Mouse (Mus musculus) WW6 (cell line): Measurements from ENCODE around the gene Ghitm.
"Not testable (repeated sequence)": the region's sequence is repeated elsewhere in the genome, so short reads cannot be mapped to it uniquely, and the experiment has no call there.

Experiments used
- DNase-seq: peaks from one replicate; pipeline ENCODE4 v3.0.0-alpha.2; 2013; ENCODE audit warnings: low read depth, low spot score

Gene Ghitm

GRCm38 (mm10) chr14:37135127-37135593 is at the start of gene Ghitm:
Ghitm (minus strand) TSS chr14:37135272.
- DNase-seq: peak; percentile 84

DNA sequence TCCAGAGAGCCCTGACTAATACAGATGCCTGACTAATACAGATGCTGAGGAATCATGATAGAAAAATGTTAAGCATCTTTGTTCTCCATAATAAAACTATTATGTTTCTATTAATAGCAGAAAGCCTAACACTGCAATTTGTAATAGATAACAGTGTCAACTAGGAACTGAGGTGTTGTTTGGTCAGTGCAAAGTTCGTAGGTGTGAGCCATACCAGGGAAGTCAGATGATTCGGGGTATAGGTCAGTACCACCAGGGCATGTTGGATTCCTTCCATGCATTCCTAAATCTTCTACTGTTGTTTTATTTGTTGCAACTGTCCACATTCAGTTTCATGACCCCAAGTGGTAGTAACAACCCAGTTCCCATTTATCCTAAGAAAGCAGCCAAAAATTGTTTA is 49.8 kb upstream of the Ghitm start:
- DNase-seq: no peak

DNA sequence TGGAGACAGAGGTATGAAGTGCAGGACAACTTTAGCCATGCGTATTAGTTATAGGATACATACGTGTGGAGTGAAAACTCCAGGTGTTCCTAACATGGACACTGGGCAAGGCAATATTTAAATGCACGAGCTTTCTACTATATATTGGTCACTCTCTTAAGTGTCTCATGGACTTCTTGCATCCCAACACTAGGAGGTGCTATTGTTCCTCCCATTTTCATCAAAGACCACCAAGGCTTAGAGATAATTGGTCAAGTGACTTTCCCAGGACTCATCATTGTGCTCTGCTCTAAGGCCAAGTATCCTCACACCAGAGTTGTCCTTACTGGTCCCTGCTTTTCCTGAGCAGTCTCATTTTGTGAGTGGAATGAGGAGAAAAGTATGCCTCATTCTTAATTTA is 39.4 kb upstream of the Ghitm start:
- DNase-seq: peak; percentile 14

DNA sequence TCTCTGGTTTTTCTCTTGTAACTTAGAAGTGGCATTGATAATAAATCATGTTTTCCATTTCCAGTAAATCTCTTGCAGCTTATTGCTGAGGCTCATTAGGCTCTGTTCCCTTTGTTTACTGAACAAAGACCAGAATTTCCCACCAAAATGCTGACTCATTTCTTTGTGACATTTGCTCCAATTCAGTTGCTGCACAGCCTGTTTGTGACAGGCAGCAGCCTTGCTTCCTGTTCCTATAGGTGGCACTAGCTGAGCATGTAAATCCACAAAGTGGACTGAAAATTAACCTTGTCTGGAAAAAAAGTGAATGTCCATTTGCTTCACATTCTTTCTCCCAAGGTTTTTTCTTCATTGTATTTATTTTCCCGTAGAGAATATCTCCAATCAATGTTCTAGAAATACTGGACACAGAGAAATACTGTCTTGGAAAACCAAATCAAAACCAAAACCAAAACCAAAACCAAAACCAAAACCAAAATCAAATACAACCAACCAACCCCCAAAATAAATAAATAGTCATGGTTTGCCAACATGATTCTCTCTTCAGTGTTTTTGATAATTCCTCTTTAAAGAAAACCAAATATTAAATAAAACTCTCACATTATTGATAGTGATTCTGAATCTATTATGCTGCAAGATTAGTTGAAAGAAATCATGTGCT is 30.3 kb upstream of the Ghitm start:
- no peak for DNase-seq

DNA sequence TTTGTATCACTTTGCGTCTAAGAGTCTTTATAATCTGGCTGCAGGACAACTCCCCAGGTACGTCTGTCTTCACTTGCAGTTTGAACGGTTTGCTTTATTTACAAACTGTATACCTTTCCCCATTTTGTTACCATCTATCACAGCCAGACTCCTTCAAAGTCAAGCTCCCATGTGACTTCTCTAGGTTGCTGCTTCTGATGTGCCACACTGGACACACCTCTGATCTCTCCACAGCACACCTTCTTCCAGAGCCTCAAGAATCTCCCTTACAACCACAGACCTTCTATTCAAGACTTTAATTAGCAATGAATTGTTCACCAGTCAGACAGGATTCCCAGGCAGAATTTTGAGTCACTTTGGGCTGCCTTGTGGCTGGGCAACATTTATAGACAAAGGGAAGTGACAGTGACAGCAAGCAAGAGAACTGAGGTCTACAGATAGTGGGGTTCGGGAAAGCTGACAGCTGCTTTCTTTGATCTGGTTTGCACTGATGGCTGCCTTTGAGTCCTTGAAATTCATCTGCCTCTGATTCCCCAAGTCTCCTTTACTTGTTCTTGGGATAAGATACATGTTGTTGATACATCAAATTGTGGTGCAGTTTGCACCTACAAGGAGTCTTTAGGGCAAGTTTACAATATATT is 29.4 kb upstream of the Ghitm start:
- DNase-seq: no peak

DNA sequence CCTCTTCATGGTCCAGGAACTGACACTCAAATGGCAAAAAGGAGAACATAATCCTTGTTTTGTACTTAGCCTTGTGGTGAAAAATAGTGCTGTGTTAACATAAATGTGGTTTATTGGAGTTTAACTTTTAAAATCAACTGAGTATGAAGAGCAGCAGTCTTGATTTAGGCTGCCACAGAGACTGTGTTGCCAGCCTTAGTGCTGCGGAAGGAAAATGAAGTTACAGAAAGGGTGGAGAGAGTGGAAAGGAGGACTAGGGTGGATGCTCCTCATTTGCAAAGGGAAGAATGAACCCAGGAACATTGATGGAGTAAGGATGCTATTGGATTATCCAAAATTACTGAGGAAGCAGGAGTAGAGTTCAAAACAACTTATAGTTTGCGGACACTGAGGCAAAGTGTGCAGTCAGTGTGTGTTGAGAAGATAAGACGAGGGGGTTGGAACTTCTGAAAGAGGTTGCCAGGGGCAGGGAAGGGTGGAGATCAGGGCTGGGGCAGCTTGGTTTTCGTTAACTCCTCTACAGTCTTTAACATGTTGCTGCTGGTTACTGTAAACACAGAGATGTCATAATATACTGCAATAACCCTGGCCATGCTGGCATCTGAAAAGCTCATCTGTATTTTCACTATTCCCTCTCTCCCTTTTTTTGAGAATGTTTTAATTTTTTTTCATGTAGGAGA is 28.3 kb upstream of the Ghitm start:
- no peak for DNase-seq

DNA sequence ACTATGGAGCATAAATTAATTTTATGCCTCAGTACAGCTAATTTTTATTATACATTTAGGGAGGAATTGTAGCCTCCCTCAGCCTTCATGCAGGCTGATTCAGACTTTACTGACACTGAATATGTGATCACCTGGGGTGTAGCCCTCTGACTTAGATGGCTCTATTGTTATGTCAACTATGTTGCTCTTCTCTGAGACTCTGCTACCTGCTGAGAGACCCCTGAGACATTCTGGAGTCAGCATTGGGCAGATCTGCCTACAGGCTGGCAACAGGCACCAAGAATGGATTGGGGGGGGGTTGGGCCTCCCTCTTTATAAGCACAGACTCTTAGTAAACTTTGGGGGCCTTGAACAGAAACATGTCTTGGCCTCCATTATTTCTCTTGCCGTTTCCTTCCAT is 19.3 kb upstream of the Ghitm start:
- no peak for DNase-seq

DNA sequence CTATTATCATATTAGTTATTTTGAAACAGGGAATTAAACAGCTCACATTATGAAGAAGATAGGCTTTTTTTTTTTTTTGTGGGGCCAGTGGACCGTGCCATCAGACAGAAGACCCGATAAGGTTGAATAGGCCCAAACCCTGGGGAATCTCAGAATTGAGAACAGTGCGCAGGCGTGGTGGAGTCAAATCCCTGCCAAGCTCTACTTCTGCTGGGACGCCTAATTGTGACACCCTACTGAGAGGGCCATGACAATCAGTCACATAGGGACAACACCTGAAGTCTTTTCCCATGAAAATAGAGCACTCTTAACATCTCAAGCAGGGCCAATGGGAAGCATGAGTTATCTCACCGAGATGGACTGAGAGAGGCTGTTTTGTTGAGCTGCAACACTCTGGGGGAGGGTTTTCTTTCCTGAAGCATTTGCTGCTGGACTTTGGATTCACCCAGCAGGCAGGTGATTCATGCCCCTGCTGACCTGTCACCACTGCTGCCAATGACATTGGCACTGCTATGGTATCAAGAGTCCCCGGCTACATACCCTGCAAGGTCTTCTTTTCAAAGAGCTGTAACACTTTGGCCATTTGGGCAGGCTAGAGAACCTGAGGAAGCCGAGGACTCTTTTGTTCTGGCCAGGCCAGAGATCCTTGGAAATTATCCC is 4.1 kb upstream of the Ghitm start:
- no peak for DNase-seq

DNA sequence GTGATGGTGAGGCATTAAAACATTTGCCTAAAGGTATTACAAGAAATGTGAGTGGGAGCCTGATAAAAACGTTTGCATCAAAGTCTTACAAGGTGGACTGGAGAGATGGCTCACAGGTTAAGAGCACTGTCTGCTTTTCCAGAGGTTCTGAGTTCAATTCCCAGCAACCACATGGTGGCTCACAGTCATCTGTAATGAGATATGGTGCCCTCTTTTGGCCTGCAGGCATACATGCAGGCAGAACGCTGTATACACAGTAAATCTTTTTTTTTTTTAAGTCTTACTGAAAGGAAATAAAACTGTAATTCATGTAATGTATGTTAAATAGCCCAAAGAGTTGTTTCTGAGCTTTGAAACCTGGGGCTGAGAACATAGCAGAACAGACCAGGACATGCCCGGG is 2.5 kb upstream of the Ghitm start:
- DNase-seq: not testable (repeated sequence)

DNA sequence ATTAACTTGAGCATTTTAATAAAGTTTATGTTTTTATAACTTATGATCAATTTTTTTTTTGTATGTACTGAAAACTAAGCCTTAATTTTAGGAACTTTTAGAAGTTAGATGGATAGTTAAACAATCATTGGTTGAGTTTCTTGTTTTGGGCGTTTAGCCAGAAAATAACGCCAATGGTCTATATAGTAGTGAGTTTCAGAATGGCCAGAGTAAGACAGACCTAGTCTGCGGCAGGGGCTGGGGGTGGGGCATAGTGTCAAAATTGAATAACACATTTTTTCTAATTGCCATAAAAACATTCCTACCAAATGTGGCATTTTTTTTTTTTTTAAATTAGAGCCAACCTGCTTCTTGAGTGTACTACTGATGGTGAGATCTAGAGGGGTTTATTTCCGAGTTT is 1.0 kb upstream of the Ghitm start:
- DNase-seq: no peak

- DNase-seq: no peak
Measured at GRCm38 (mm10) chr14:37135671-37136070, 599 bp upstream of the Ghitm start.

GRCm38 (mm10) chr14:37134304-37135126 is 557 bp downstream of the Ghitm start:
- DNase-seq: no peak

- DNase-seq: peak; percentile 7
Measured at GRCm38 (mm10) chr14:37127652-37128051, 7.4 kb downstream of the Ghitm start.

- DNase-seq: no peak
Measured at GRCm38 (mm10) chr14:37119233-37119632, 15.8 kb downstream of the Ghitm start.

- no peak for DNase-seq
Measured at GRCm38 (mm10) chr14:37113922-37114321, 21.1 kb downstream of the Ghitm start, which contains the start of gene 2610528A11Rik. 2610528A11Rik (minus strand) TSS chr14:37114022.

DNA sequence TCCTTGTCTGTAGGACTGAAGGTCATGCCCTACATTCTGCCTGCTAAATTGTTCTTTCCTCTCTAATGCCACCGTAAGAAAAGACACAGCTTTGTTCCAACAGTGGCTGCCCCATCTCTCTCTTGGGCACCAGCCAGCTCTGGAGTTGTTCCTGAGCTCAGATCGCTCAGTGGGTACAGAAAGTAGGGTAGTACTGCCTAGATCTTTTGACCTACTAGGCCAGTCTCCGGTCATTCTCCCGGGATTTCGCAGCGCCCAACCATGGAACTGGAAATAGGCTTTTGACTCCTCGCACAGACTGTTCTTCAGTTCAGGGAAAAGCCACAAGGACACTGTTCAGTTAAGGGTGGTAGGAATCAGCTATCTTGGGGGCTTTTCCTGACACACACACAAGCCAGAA is 22.1 kb downstream of the Ghitm start:
- DNase-seq: no peak

- DNase-seq: no peak
Measured at GRCm38 (mm10) chr14:37111371-37111770, 23.7 kb downstream of the Ghitm start.

DNA sequence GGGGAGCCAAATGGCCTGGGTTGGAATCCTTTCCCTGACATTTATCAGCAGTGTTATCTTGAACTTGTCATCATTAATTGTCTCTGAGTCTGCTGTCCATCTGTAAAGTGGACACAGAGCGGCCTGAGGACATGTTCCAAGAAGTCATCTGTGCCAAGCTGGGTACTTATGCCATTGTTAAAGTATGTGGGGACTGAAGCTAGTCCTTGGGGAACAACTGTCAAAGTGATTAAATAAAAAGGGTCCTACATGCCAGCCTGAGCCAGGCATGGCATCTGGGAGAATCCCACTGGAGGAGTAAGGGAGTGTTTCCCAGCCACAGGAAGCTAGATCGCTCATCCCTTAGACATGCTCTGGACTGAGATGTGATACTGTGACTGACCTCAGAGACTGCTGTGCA is 24.6 kb downstream of the Ghitm start:
- no peak for DNase-seq

DNA sequence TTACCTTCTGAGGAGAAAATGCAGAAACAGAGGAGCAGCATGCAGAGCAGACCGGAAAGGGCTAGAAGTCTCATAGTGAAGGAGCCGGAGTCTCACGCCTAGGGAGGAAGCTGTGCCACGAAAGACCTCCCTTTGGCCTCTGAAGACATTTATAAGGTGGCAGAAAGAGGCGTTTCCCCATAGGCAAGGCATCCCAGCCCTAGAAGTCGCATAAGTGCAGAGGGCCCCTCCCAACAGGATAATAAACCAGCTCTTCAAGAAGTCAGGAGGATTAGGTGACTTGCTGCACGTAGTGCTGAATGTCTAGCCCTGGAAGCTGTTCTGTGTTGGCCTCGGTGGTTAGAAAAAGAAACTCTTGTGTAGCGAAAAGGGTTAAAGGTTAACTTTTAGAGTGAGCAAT is 25.1 kb downstream of the Ghitm start:
- no peak for DNase-seq

DNA sequence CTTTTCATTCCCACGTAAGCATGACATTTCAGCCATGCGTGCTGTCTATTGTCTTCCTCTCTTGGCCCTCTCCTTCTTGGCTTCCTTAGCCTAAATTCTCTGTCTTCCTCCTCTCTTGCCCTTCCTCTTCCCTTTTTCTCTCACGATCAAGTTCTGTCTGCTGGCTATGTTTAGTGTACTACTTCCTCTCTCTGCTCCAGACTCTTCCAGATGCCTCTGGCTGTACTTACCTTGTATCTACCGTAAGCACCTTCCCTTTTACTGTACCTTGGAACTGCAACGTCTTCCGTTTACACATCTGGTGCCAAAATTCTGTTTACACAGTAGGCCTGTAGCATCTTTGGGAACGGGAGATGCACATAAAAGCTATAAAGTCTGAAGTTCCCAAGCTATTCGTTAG is 25.6 kb downstream of the Ghitm start:
- DNase-seq: no peak

DNA sequence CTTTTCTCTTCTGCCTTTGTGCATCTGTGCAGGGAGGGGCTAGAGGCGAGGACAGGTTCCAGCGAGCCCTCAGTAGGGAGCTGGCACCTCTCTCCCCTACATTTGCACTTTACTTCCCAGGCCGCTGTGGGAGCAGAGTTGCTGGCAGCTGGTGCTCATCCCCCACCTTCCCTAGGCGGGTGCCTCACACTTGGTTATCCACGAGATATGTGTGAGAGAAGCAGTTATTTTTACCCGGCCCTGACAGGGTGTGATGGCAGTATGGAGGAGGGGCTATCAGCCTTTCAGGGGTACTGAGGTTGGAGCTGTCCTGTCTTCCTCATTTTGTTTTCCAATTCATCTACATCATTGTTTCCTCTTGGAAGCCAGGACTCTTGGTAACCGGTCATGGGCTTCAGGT is 29.2 kb downstream of the Ghitm start:
- no peak for DNase-seq
